Mouse (Mus musculus) erythroblast, embryonic 14.5 days (primary cell): ENCODE data around the gene Rab42.

Experiments used
- GATA1 ChIP-seq: IDR thresholded peaks from 2 replicates; pipeline ENCODE4 v1.6.1; 2012; ENCODE audit warnings: low read length, inconsistent platforms, mixed read lengths
- TAL1 ChIP-seq: IDR thresholded peaks from 3 replicates; pipeline ENCODE4 v1.6.1; 2012; ENCODE audit warnings: low read length, inconsistent platforms, mixed read lengths

DNA sequence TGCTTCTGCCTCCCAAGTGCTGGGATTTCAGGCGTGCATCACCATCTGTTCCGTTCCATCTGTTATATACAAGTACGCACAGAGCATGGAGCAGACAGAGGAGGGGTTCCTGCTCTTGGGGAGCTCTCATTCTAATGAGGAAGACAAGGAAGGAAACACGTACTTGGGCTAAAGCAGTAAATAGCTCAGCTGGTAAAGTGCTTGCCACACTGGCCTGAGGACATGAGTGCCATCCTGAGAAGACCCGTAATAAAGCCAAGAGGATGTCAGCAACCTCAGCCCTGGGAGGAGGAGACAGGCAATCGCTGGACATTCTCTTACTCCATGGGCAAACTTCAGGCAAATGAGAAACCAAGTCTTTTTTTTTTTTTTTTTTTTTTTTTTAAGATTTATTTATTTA lies 2.8 kb upstream of the Rab42 start:
- TF ChIP-seq GATA1 (no peak), TAL1 (no peak; the same call in 2 of the 3 replicates)
